7 mouse cellular contexts compared by ENCODE assay signal in the genomic region with DNA sequence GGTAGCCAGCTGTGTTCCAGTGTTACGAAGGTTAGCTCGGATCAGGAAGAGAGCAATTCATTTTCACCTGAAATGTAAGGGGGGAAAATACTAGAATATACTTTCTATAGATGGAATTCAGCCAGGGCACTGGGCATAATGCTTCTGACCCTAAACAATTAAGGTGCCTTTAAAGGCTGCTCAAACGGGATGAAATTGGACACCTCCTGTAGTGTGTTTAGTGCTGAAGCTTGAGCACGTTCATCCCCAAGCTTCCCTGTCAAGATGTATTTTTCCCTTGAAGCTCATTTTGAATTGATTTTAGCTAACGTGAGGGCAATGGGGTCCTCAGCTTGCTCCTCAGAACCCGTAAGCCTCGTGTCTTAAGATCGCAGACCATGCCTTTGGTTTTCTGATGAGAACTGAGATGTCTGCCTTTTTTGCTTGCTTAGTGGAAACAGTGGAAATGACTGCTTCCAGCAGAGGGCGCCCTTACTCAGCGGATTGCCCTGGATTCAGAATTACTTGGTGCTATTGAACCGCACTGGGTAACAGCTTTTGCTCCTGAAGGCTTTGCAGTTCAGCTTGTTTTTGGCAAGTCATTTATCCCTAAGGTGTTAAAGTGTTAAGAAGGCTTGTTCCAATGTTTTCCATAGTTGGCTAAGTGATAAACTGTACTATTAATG.
DNase-seq lines count a peak whose midpoint lies in the region; ATAC-seq and TF ChIP-seq lines count a peak whose summit lies in the region.

No protein-coding gene starts in this region.

- H3K36me3 ChIP-seq in midbrain, embryonic 15.5 days (replicated peaks): no peaks in the 10 kb centered on the region

- no peak overlapping the region for H3K4me3 ChIP-seq in gastrocnemius, adult 2 months
- no peak overlapping the region for H3K4me3 ChIP-seq in midbrain, embryonic 15.5 days

- H3K9me3 ChIP-seq in midbrain, embryonic 15.5 days: no peaks in the 10 kb centered on the region

- no peaks in the 10 kb centered on the region for H3K27me3 ChIP-seq in midbrain, embryonic 15.5 days (replicated peaks)

- no peaks in the 10 kb centered on the region for H3K4me1 ChIP-seq in midbrain, embryonic 15.5 days

- H3K4me2 ChIP-seq in midbrain, embryonic 15.5 days: peak overlapping the region; percentile 43

- 22% methylated on average over 11 of the region's 11 CpGs for WGBS in midbrain, embryonic 15.5 days

- ATAC-seq in midbrain, embryonic 15.5 days (replicated peaks): peak; percentile 88

- H3K9ac ChIP-seq in midbrain, embryonic 15.5 days: no peak overlapping the region

- TF ChIP-seq CTCF in gastrocnemius, adult 2 months (IDR thresholded peaks at IDR 0.05): peak; percentile 79

- H3K27ac ChIP-seq in gastrocnemius, adult 2 months: no peak overlapping the region
- H3K27ac ChIP-seq in midbrain, embryonic 15.5 days: no peak overlapping the region

- DNase-seq in adrenal gland, adult 8-10 months: peak; percentile 19
- peak; percentile 58 to 68 for DNase-seq in cerebellum, postnatal 36 days
- peak; percentile 69 for DNase-seq in gastrocnemius, adult 2 months
- peak; percentile 68 for DNase-seq in kidney, adult 18-20 months
- DNase-seq in left cerebral cortex, postnatal 4 days: peak; percentile 79
- peak; percentile 8 to 12 for DNase-seq in spleen, postnatal 14 days (ENCODE audit: low spot score in 2 of 2)

- intact Hi-C loops in gastrocnemius, adult 2 months (cut with DNase I): no loop called here
- intact Hi-C loops in left cerebral cortex, postnatal 4 days (cut with DNase I): loop anchor here (10.0 kb wide), 1 partner anchor 1504 kb away; no protein-coding TSS in a partner anchor

Comparison
In these comparisons a context has a peak if more than half of its experiments do, and no peak if none do; other contexts are left out.
1. DNase-seq: peak in every context shown above with its lines; median percentile 79 in left cerebral cortex, postnatal 4 days; 69 in gastrocnemius, adult 2 months; 68 in kidney, adult 18-20 months; 63 in cerebellum, postnatal 36 days; 19 in adrenal gland, adult 8-10 months; 10 in spleen, postnatal 14 days.